Mouse (Mus musculus) common myeloid progenitor, adult 5-6 weeks (primary cell): Measurements from ENCODE around the gene Uqcr10. TPM values are rescaled to one million over a fixed set of nuclear protein-coding genes. Genes with fewer than 3 reads are reported as not detected.

Source experiments
- ATAC-seq: replicated peaks from 2 replicates; pipeline ENCODE4 v1.8.0; 2016; ENCODE audit warnings: low read depth, mild to moderate bottlenecking, moderate TSS enrichment, inconsistent platforms; ENCODE audit not compliant: poor library complexity, severe bottlenecking
- total RNA-seq: library from RNA; stranded (forward); fragments of 200-1000, 187-1606 nt; gene quantifications from 2 replicates; pipeline ENCODE4 v1.2.3, GENCODE M21; 2017

Gene Uqcr10
- total RNA-seq: 117 and 123 TPM in 2 replicates

GRCm38 (mm10) chr11:4704072-4704964 is at the start of gene Uqcr10, which contains the start of gene Zmat5:
Uqcr10 (minus strand) TSS chr11:4704342.
Zmat5 (plus strand) TSS chr11:4704678.
- peak; percentile 98 for ATAC-seq

GRCm38 (mm10) chr11:4752836-4753235 is 48.7 kb upstream of the Uqcr10 start:
- ATAC-seq: no peak

GRCm38 (mm10) chr11:4750263-4750662 is 46.1 kb upstream of the Uqcr10 start:
- ATAC-seq: peak; percentile 86

- no peak for ATAC-seq
These were observed 43.1 kb upstream of the Uqcr10 start for GRCm38 (mm10) chr11:4747285-4747684.

GRCm38 (mm10) chr11:4746733-4747132 is 42.6 kb upstream of the Uqcr10 start, which contains the start of gene Cabp7:
Cabp7 (minus strand) TSS chr11:4746778.
- ATAC-seq: no peak

- ATAC-seq: no peak
These were observed 41.8 kb upstream of the Uqcr10 start for GRCm38 (mm10) chr11:4745969-4746368.

GRCm38 (mm10) chr11:4744691-4745090 is 40.5 kb upstream of the Uqcr10 start:
- ATAC-seq: no peak

GRCm38 (mm10) chr11:4740785-4741184 is 36.6 kb upstream of the Uqcr10 start:
- no peak for ATAC-seq

GRCm38 (mm10) chr11:4738719-4739118 is 34.6 kb upstream of the Uqcr10 start:
- ATAC-seq: no peak

- ATAC-seq: no peak
These were observed 33.5 kb upstream of the Uqcr10 start for GRCm38 (mm10) chr11:4737682-4738081.

- peak; percentile 17; the same call in 1 of the 2 replicates for ATAC-seq
These were observed 32.2 kb upstream of the Uqcr10 start for GRCm38 (mm10) chr11:4736355-4736754.

GRCm38 (mm10) chr11:4734179-4734578 is 30.0 kb upstream of the Uqcr10 start:
- no peak for ATAC-seq

GRCm38 (mm10) chr11:4731781-4732180 is 27.6 kb upstream of the Uqcr10 start:
- no peak for ATAC-seq

- no peak for ATAC-seq
These were observed 26.8 kb upstream of the Uqcr10 start for GRCm38 (mm10) chr11:4730913-4731312.

GRCm38 (mm10) chr11:4730096-4730495 is 26.0 kb upstream of the Uqcr10 start:
- peak; percentile 1; the same call in 1 of the 2 replicates for ATAC-seq

GRCm38 (mm10) chr11:4729603-4730002 is 25.5 kb upstream of the Uqcr10 start:
- ATAC-seq: peak; percentile 87

- no peak for ATAC-seq
These were observed 17.6 kb upstream of the Uqcr10 start for GRCm38 (mm10) chr11:4721728-4722127.

GRCm38 (mm10) chr11:4720900-4721580 is 16.9 kb upstream of the Uqcr10 start:
- ATAC-seq: no peak

- no peak for ATAC-seq
These were observed 16.3 kb upstream of the Uqcr10 start for GRCm38 (mm10) chr11:4720393-4720792.

GRCm38 (mm10) chr11:4719961-4720360 is 15.8 kb upstream of the Uqcr10 start:
- no peak for ATAC-seq

GRCm38 (mm10) chr11:4718548-4718947 is 14.4 kb upstream of the Uqcr10 start:
- ATAC-seq: no peak
